Mouse (Mus musculus): ENCODE measurements around the gene Gm26602. TPM values are rescaled to one million over a fixed set of nuclear protein-coding genes. Genes with fewer than 3 reads are reported as not detected.

Gene Gm26602
- polyA plus RNA-seq, 3 experiments from 2014 or later: 5.5 TPM; not detected in 2

Other genes starting within 250 kb of the Gm26602 start
- not detected for gene Madcam1, start 246.3 kb upstream of the Gm26602 start, polyA plus RNA-seq (2017; shearing (Covaris generic))
- 10 to 100 TPM; 15.9 to 25.7 (median 17.5) TPM for gene Tpgs1, start 241.5 kb upstream of the Gm26602 start, polyA plus RNA-seq (2017; shearing (Covaris generic))
- gene Cdc34, start 228.7 kb upstream of the Gm26602 start, polyA plus RNA-seq (2017; shearing (Covaris generic)): 10 to 100 TPM; 13.9 to 26.7 (median 20.5) TPM
- gene Gzmm, start 221.8 kb upstream of the Gm26602 start, polyA plus RNA-seq (2017; shearing (Covaris generic)): 1 to 10 TPM in 1 of 3 experiments, under 1 TPM in 2; 0.62 to 3.2 (median 0.94) TPM
- gene Bsg, start 206.4 kb upstream of the Gm26602 start, polyA plus RNA-seq (2017; shearing (Covaris generic)): 100 to 1,000 TPM; 116 to 152 (median 121) TPM
- gene Hcn2, start 194.2 kb upstream of the Gm26602 start, polyA plus RNA-seq (2017; shearing (Covaris generic)): not detected
- gene Polrmt, start 164.3 kb upstream of the Gm26602 start, polyA plus RNA-seq (2017; shearing (Covaris generic)): 10 to 100 TPM; 10.6 to 19.2 (median 17.1) TPM
- under 1 TPM in 1 of 3 experiments, not detected in 2; 0.24 TPM for gene Fgf22, start 155.8 kb upstream of the Gm26602 start, polyA plus RNA-seq (2017; shearing (Covaris generic))
- gene Rnf126, start 143.9 kb upstream of the Gm26602 start, polyA plus RNA-seq (2017; shearing (Covaris generic)): 1 to 10 TPM; 2.1 to 2.8 (median 2.7) TPM
- gene Fstl3, start 133.6 kb upstream of the Gm26602 start, polyA plus RNA-seq (2017; shearing (Covaris generic)): 1 to 10 TPM in 1 of 3 experiments, under 1 TPM in 1, not detected in 1; 0.21 to 1.2 TPM
- gene Prss57, start 119.9 kb upstream of the Gm26602 start, polyA plus RNA-seq (2017; shearing (Covaris generic)): 1 to 10 TPM in 1 of 3 experiments, under 1 TPM in 1, not detected in 1; 0.57 to 1.1 TPM
- under 1 TPM in 1 of 3 experiments, not detected in 2; 0.43 TPM for gene Palm, start 117.3 kb upstream of the Gm26602 start, polyA plus RNA-seq (2017; shearing (Covaris generic))
- gene Misp, start 89.9 kb upstream of the Gm26602 start, polyA plus RNA-seq (2017; shearing (Covaris generic)): not detected
- gene Ptbp1, start 56.4 kb upstream of the Gm26602 start, polyA plus RNA-seq (2017; shearing (Covaris generic)): 100 to 1,000 TPM in 2 of 3 experiments, 10 to 100 TPM in 1; 97.4 to 169 (median 149) TPM
- not detected for gene Prtn3, start 36.4 kb upstream of the Gm26602 start, polyA plus RNA-seq (2017; shearing (Covaris generic))
- gene Plppr3, start 36.2 kb upstream of the Gm26602 start, polyA plus RNA-seq (2017; shearing (Covaris generic)): 1 to 10 TPM; 1.6 to 3.3 (median 2.2) TPM
- not detected for gene Elane, start 24.6 kb upstream of the Gm26602 start, polyA plus RNA-seq (2017; shearing (Covaris generic))
- gene Cfd, start 20.0 kb upstream of the Gm26602 start, polyA plus RNA-seq (2017; shearing (Covaris generic)): not detected
- gene Med16, start 1.9 kb upstream of the Gm26602 start, polyA plus RNA-seq (2017; shearing (Covaris generic)): 1 to 10 TPM; 5.7 to 7.9 (median 7.1) TPM
- not detected for gene Kiss1r, start 6.1 kb downstream of the Gm26602 start, polyA plus RNA-seq (2017; shearing (Covaris generic))
- 100 to 1,000 TPM in 1 of 3 experiments, 10 to 100 TPM in 2; 96.5 to 106 (median 96.9) TPM for gene R3hdm4, start 10.4 kb downstream of the Gm26602 start, polyA plus RNA-seq (2017; shearing (Covaris generic))
- 1 to 10 TPM; 2.1 to 3.5 (median 2.4) TPM for gene Arid3a, start 16.2 kb downstream of the Gm26602 start, polyA plus RNA-seq (2017; shearing (Covaris generic))
- gene Wdr18, start 49.3 kb downstream of the Gm26602 start, polyA plus RNA-seq (2017; shearing (Covaris generic)): 10 to 100 TPM; 66.6 to 85.2 (median 74.2) TPM
- gene Grin3b, start 59.9 kb downstream of the Gm26602 start, polyA plus RNA-seq (2017; shearing (Covaris generic)): under 1 TPM in 2 of 3 experiments, not detected in 1; 0.16 to 0.20 TPM
- 1 to 10 TPM; 2.0 to 2.5 (median 2.0) TPM for gene Tmem259, start 73.5 kb downstream of the Gm26602 start, polyA plus RNA-seq (2017; shearing (Covaris generic))
- 100 to 1,000 TPM; 672 to 989 (median 979) TPM for gene Cnn2, start 77.7 kb downstream of the Gm26602 start, polyA plus RNA-seq (2017; shearing (Covaris generic))
- 10 to 100 TPM; 10.7 to 14.2 (median 13.3) TPM for gene Abca7, start 85.6 kb downstream of the Gm26602 start, polyA plus RNA-seq (2017; shearing (Covaris generic))
- gene Arhgap45, start 105.8 kb downstream of the Gm26602 start, polyA plus RNA-seq (2017; shearing (Covaris generic)): 100 to 1,000 TPM; 242 to 254 (median 251) TPM
- gene Polr2e, start 128.9 kb downstream of the Gm26602 start, polyA plus RNA-seq (2017; shearing (Covaris generic)): 100 to 1,000 TPM; 137 to 227 (median 211) TPM
- gene Gpx4, start 136.3 kb downstream of the Gm26602 start, polyA plus RNA-seq (2017; shearing (Covaris generic)): 100 to 1,000 TPM; 346 to 445 (median 381) TPM
- 10 to 100 TPM; 30.4 to 39.1 (median 32.6) TPM for gene Sbno2, start 194.7 kb downstream of the Gm26602 start, polyA plus RNA-seq (2017; shearing (Covaris generic))
- gene Stk11, start 204.9 kb downstream of the Gm26602 start, polyA plus RNA-seq (2017; shearing (Covaris generic)): 10 to 100 TPM; 23.5 to 30.3 (median 25.5) TPM
- 100 to 1,000 TPM; 297 to 357 (median 299) TPM for gene Atp5d, start 227.8 kb downstream of the Gm26602 start, polyA plus RNA-seq (2017; shearing (Covaris generic))
- gene Cbarp, start 230.0 kb downstream of the Gm26602 start, polyA plus RNA-seq (2017; shearing (Covaris generic)): 1 to 10 TPM in 2 of 3 experiments, under 1 TPM in 1; 0.60 to 2.3 (median 1.3) TPM
- 1 to 10 TPM; 7.3 to 9.3 (median 7.5) TPM for gene Midn, start 237.4 kb downstream of the Gm26602 start, polyA plus RNA-seq (2017; shearing (Covaris generic))